Mouse (Mus musculus): Measurements from ENCODE around the gene Slc27a5.

The Slc27a5 gene

GRCm38 (mm10) chr7:12998053-12998452 is at the start of gene Slc27a5:
Gene Slc27a5 (minus strand): TSS chr7:12998192.
- no peak for DNase-seq (ENCODE audit: low read depth, low spot score)

GRCm38 (mm10) chr7:13046084-13046483 is 48.1 kb upstream of the Slc27a5 start:
- no peak for DNase-seq (ENCODE audit: low read depth, low spot score)

- DNase-seq (ENCODE audit: low read depth, low spot score) = no peak
These were observed 46.2 kb upstream of the Slc27a5 start for GRCm38 (mm10) chr7:13044254-13044625.

- DNase-seq (ENCODE audit: low read depth, low spot score) = no peak
These were observed 45.7 kb upstream of the Slc27a5 start for GRCm38 (mm10) chr7:13043445-13044253.

GRCm38 (mm10) chr7:13043120-13043444 is 45.1 kb upstream of the Slc27a5 start:
- no peak for DNase-seq (ENCODE audit: low read depth, low spot score)

- no peak for DNase-seq (ENCODE audit: low read depth, low spot score)
These were observed 44.5 kb upstream of the Slc27a5 start for GRCm38 (mm10) chr7:13042511-13042910.

- DNase-seq (ENCODE audit: low read depth, low spot score) = no peak
These were observed 43.3 kb upstream of the Slc27a5 start for GRCm38 (mm10) chr7:13041256-13041655.

GRCm38 (mm10) chr7:13039181-13039580 is 41.2 kb upstream of the Slc27a5 start:
- no peak for DNase-seq (ENCODE audit: low read depth, low spot score)

GRCm38 (mm10) chr7:13038621-13039169 is 40.7 kb upstream of the Slc27a5 start:
- DNase-seq (ENCODE audit: low read depth, low spot score) = no peak

- DNase-seq (ENCODE audit: low read depth, low spot score) = no peak
These were observed 40.0 kb upstream of the Slc27a5 start, which contains the start of gene Ube2m for GRCm38 (mm10) chr7:13037901-13038555. Gene Ube2m (minus strand): TSS chr7:13038275.

- DNase-seq (ENCODE audit: low read depth, low spot score) = no peak
These were observed 39.4 kb upstream of the Slc27a5 start for GRCm38 (mm10) chr7:13037366-13037765.

GRCm38 (mm10) chr7:13036806-13037205 is 38.8 kb upstream of the Slc27a5 start:
- no peak for DNase-seq (ENCODE audit: low read depth, low spot score)

GRCm38 (mm10) chr7:13035211-13035855 is 37.3 kb upstream of the Slc27a5 start:
- no peak for DNase-seq (ENCODE audit: low read depth, low spot score)

- no peak for DNase-seq (ENCODE audit: low read depth, low spot score)
These were observed 36.4 kb upstream of the Slc27a5 start, which contains the start of gene Chmp2a for GRCm38 (mm10) chr7:13034148-13034977. Gene Chmp2a (minus strand): TSS chr7:13034807.

- DNase-seq (ENCODE audit: low read depth, low spot score) = no peak
These were observed 35.6 kb upstream of the Slc27a5 start for GRCm38 (mm10) chr7:13033451-13034147.

GRCm38 (mm10) chr7:13032541-13032940 is 34.5 kb upstream of the Slc27a5 start:
- DNase-seq (ENCODE audit: low read depth, low spot score) = no peak

- no peak for DNase-seq (ENCODE audit: low read depth, low spot score)
These were observed 34.0 kb upstream of the Slc27a5 start for GRCm38 (mm10) chr7:13031983-13032382.

GRCm38 (mm10) chr7:13031069-13031468 is 33.1 kb upstream of the Slc27a5 start:
- DNase-seq (ENCODE audit: low read depth, low spot score) = no peak

GRCm38 (mm10) chr7:13028986-13029385 is 31.0 kb upstream of the Slc27a5 start:
- DNase-seq (ENCODE audit: low read depth, low spot score) = no peak

- no peak for DNase-seq (ENCODE audit: low read depth, low spot score)
These were observed 27.6 kb upstream of the Slc27a5 start for GRCm38 (mm10) chr7:13025511-13026112.

Measured in WW6 (cell line).